22 mouse cellular contexts compared by ENCODE assay signal in genomic region chr16:91332880-91333279, GRCm38 (mm10). TPM values are rescaled to one million over a fixed set of nuclear protein-coding genes. Genes with fewer than 3 reads are reported as not detected.
"Had no signal": no experiment of that assay in that cellular context is flagged by ENCODE, and none has a peak within 500 bp of the region (broad histone marks: within the 10 kb centered on the region; RNA-seq: fewer than 3 reads in every experiment).

No protein-coding gene starts in this region.

- DNase-seq: kidney, adult 8-10 months; kidney, postnatal 25 days; layer of hippocampus, adult 9-11 months; layer of hippocampus, postnatal 36 days; lung, embryonic 14.5 days; lung, postnatal 14 days; spleen, adult 18-20 months; thymus, adult 18-20 months; thymus, postnatal 36 days had no signal

- H3K9ac ChIP-seq: limb, embryonic 13.5 days; lung, embryonic 14.5 days; midbrain, embryonic 13.5 days; neural tube, embryonic 12.5 days had no signal

- ATAC-seq: intestine, postnatal 0 days; midbrain, embryonic 13.5 days had no signal

- H3K36me3 ChIP-seq: limb, embryonic 13.5 days; midbrain, embryonic 13.5 days; neural tube, embryonic 12.5 days had no signal

- H3K27ac ChIP-seq: limb, embryonic 13.5 days; macrophage; midbrain, embryonic 13.5 days; neural tube, embryonic 12.5 days had no signal

- H3K4me3 ChIP-seq: limb, embryonic 13.5 days; megakaryocyte, embryonic 14.5 days; midbrain, embryonic 13.5 days; neural tube, embryonic 12.5 days had no signal

- H3K9me3 ChIP-seq: limb, embryonic 13.5 days; megakaryocyte, embryonic 14.5 days; midbrain, embryonic 13.5 days; neural tube, embryonic 12.5 days had no signal

- H3K4me1 ChIP-seq: megakaryocyte, embryonic 14.5 days had no signal

- H3K4me2 ChIP-seq: limb, embryonic 13.5 days; liver, embryonic 11.5 days; lung, embryonic 14.5 days; midbrain, embryonic 13.5 days; neural tube, embryonic 12.5 days had no signal

RNA-seq across cellular contexts. Expression of gene Gm21970, which starts 58.6 kb away (rescaled TPM):
- total RNA-seq: layer of hippocampus, postnatal 36 days; left cerebral cortex, adult 8-10 months; left cerebral cortex, postnatal 25 days; neutrophil, adult 5-6 weeks had no signal
- polyA plus RNA-seq: intestine, postnatal 0 days; kidney, embryonic 16.5 days; limb, embryonic 13.5 days; liver, embryonic 11.5 days; liver, embryonic 16.5 days; macrophage; midbrain, embryonic 13.5 days; neural tube, embryonic 12.5 days; stomach, embryonic 14.5 days had no signal
